Mouse (Mus musculus): ENCODE results near the gene Nova1.

GRCm38 (mm10) chr12:46801311-46801710 is 17.4 kb downstream of the Nova1 start:
- TF ChIP-seq HCFC1 (IDR thresholded peaks at IDR 0.05; ENCODE audit: borderline replicate concordance, insufficient read depth, low read length), result no peak
- TF ChIP-seq MAFK (IDR thresholded peaks at IDR 0.05; ENCODE audit: insufficient read depth, low read depth, low read length), result no peak
